Mouse (Mus musculus) small intestine, adult 2 months (tissue): ENCODE measurements around the gene Tmcc2.

Source experiments
- CTCF ChIP-seq: fragments of 200-500 bp; IDR thresholded peaks from 2 replicates; pipeline ENCODE4 v1.5.1; 2012; ENCODE audit warnings: low read depth, mild to moderate bottlenecking, control low read depth, inconsistent platforms, low read length, moderate library complexity, mixed read lengths; ENCODE audit not compliant: insufficient replicate concordance, insufficient read length; ENCODE audit errors: extremely low read depth
- POLR2A ChIP-seq: fragments of 200-500 bp; IDR thresholded peaks from 2 replicates; pipeline ENCODE4 v1.6.1; 2012; ENCODE audit warnings: low read depth, mild to moderate bottlenecking, control low read depth, inconsistent platforms, low read length, moderate library complexity

- TF ChIP-seq POLR2A (no peak), CTCF (no peak)
These were observed 14.6 kb downstream of the Tmcc2 start for GRCm38 (mm10) chr1:132376211-132377054.
